Mouse (Mus musculus): Measurements from ENCODE around the gene Prox2. TPM values are rescaled to one million over a fixed set of nuclear protein-coding genes. Genes with fewer than 3 reads are reported as not detected.

Gene Prox2
- 1.9 TPM for polyA plus RNA-seq (2012; fragmentation: generic; extraction: Trizol)

- H3K4me3 ChIP-seq, result peak within 1 kb of the TSS; percentile 85
- peak within 1 kb of the TSS; percentile 87 for H3K4me2 ChIP-seq (ENCODE audit: low read depth)
- TF ChIP-seq REST (IDR thresholded peaks at IDR 0.05; ENCODE audit: insufficient read depth, insufficient read length) (no peak), CEBPB (IDR thresholded peaks at IDR 0.05; ENCODE audit: insufficient read depth, poor library complexity, severe bottlenecking) (no peak), TCF3 (IDR thresholded peaks at IDR 0.05; ENCODE audit: insufficient read length, low read depth) (no peak), POLR2AphosphoS2 (IDR thresholded peaks at IDR 0.05; ENCODE audit: insufficient read length, low read depth) (peak; percentile 99), POLR2A (IDR thresholded peaks at IDR 0.05; ENCODE audit: insufficient read length, low read depth) (peak; percentile 99), SRF (IDR thresholded peaks at IDR 0.05; ENCODE audit: control insufficient read depth, insufficient read length, low read depth) (peak; percentile 48)
- H3K36me3 ChIP-seq (ENCODE audit: control insufficient read depth, insufficient read depth), result peaks cover 13% of the 10 kb centered on the region
- H3K27me3 ChIP-seq (ENCODE audit: control insufficient read depth, insufficient read depth, insufficient read length), result no peaks in the 10 kb centered on the region
- H3ac ChIP-seq (ENCODE audit: control insufficient read depth, insufficient read length), result peak within 1 kb of the TSS; percentile 75
- peaks cover 50% of the 10 kb centered on the region for H3K79me2 ChIP-seq (ENCODE audit: control insufficient read depth, insufficient read depth)
Observed at GRCm38 (mm10) chr12:85110698-85111592, at the start of gene Prox2, which contains the start of gene Dlst. TSS of gene Prox2 (minus strand) at chr12:85110759. TSS of gene Dlst (plus strand) at chr12:85110833.

DNA sequence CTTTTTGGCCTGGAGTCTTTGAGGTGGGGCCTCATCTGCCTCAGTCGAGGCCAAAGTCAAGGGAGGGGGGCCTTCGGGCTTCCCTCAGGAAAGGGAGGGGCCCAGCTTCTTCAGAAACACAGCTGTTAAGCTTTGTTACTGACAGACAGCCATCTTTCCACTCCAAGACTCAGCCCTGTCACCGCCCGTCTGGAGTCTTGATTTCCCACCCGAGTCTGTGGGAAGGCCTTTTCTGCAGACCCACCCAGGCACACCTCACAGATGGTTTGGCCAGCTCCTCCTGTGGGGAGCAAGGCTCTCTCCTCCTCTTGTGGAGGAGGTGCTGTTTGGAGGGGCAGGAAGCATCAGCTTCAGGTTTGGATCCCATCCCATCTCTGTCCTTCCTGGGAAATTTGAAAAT, 49.0 kb upstream of the Prox2 start:
- H3ac ChIP-seq (ENCODE audit: control insufficient read depth, insufficient read length), result no peak overlapping the region
- H3K4me3 ChIP-seq, result no peak overlapping the region
- H3K36me3 ChIP-seq (ENCODE audit: control insufficient read depth, insufficient read depth), result no peaks in the 10 kb centered on the region
- H3K27me3 ChIP-seq (ENCODE audit: control insufficient read depth, insufficient read depth, insufficient read length), result no peaks in the 10 kb centered on the region
- TF ChIP-seq POLR2AphosphoS2 (IDR thresholded peaks at IDR 0.05; ENCODE audit: insufficient read length, low read depth), result no peak
- TF ChIP-seq TCF12 (IDR thresholded peaks at IDR 0.05; ENCODE audit: insufficient read depth, poor library complexity, severe bottlenecking), result no peak
- no peak for TF ChIP-seq MAX (IDR thresholded peaks at IDR 0.05; ENCODE audit: low read depth)
- TF ChIP-seq REST (IDR thresholded peaks at IDR 0.05; ENCODE audit: insufficient read depth, insufficient read length), result no peak
- TF ChIP-seq USF1 (IDR thresholded peaks at IDR 0.05; ENCODE audit: low read depth), result no peak
- TF ChIP-seq TCF3 (IDR thresholded peaks at IDR 0.05; ENCODE audit: insufficient read length, low read depth), result no peak
- no peak for TF ChIP-seq MYOG (IDR thresholded peaks at IDR 0.05; ENCODE audit: control insufficient read depth in 1 of 3, insufficient read depth in 1 of 3, insufficient read length in 2 of 3, low read depth in 2 of 3)
- TF ChIP-seq SRF (IDR thresholded peaks at IDR 0.05; ENCODE audit: control insufficient read depth, insufficient read length, low read depth), result no peak
- TF ChIP-seq MYOD1 (IDR thresholded peaks at IDR 0.05; ENCODE audit: control insufficient read depth in 1 of 3, insufficient read length in 2 of 3, low read depth in 2 of 3), result no peak
- no peak for TF ChIP-seq E2F4 (IDR thresholded peaks at IDR 0.05; ENCODE audit: insufficient read depth)
- TF ChIP-seq POLR2A (IDR thresholded peaks at IDR 0.05; ENCODE audit: insufficient read length, low read depth), result no peak
- no peak for TF ChIP-seq CEBPB (IDR thresholded peaks at IDR 0.05; ENCODE audit: insufficient read depth, poor library complexity, severe bottlenecking)
- no peak overlapping the region for H3K4me2 ChIP-seq (ENCODE audit: low read depth)
- no peaks in the 10 kb centered on the region for H3K79me2 ChIP-seq (ENCODE audit: control insufficient read depth, insufficient read depth)

DNA sequence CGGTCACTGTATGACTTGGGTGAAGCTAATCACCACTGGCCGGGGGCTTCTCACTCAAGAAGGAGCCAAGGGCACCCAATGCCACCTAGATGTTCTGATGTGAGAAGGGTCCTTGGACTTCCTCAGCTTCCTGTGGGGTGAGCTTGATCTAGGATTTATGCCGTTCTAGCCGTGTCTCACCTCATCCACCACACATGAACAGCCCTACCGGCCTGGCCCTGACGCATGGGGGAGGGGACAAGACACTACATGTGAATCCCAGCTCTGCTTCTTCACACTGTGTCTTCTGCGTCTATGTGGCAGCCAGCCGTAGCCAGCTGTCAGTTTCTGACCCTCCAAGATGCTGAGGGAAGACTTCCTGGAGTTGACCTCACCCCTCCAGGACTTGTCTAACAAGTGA, 48.2 kb upstream of the Prox2 start:
- no peak overlapping the region for H3K4me3 ChIP-seq
- no peaks in the 10 kb centered on the region for H3K79me2 ChIP-seq (ENCODE audit: control insufficient read depth, insufficient read depth)
- no peaks in the 10 kb centered on the region for H3K27me3 ChIP-seq (ENCODE audit: control insufficient read depth, insufficient read depth, insufficient read length)
- no peak overlapping the region for H3ac ChIP-seq (ENCODE audit: control insufficient read depth, insufficient read length)
- H3K4me2 ChIP-seq (ENCODE audit: low read depth), result no peak overlapping the region
- TF ChIP-seq SRF (IDR thresholded peaks at IDR 0.05; ENCODE audit: control insufficient read depth, insufficient read length, low read depth) (no peak), USF1 (IDR thresholded peaks at IDR 0.05; ENCODE audit: low read depth) (no peak), POLR2A (IDR thresholded peaks at IDR 0.05; ENCODE audit: insufficient read length, low read depth) (no peak), REST (IDR thresholded peaks at IDR 0.05; ENCODE audit: insufficient read depth, insufficient read length) (no peak)
- H3K36me3 ChIP-seq (ENCODE audit: control insufficient read depth, insufficient read depth), result no peaks in the 10 kb centered on the region

DNA sequence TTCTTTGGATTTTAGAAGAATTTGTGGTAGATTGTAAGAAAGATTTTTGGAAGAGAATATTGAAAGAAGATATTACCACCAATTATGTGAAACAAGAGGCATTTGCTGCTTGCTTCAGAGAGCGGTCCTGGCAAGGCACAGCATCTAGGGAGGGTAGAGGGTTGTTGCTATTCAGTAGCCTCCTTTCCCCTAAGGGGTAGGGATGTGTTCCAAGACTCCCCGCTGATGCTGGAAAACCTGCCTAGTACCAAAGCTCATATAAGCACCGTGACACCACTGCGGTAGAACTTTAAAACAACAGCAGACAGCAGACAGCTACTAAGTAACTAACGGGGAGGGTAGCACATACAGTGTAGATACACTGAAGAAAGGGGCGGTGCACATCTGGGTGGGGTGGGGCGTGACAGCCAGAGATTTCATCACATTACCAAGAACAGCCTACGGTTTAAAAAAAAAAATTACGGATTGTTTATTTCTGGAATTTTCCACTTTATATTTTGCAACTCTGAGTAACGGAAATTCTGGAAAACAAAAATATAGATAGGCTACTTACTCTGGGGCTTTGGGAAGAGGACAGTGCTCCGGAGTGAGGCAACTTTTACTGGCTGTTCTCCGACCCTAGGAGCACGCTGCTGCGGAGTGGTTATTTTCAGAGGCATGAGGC, 47.4 kb upstream of the Prox2 start:
- no peak overlapping the region for H3K4me2 ChIP-seq (ENCODE audit: low read depth)
- H3K36me3 ChIP-seq (ENCODE audit: control insufficient read depth, insufficient read depth), result no peaks in the 10 kb centered on the region
- H3ac ChIP-seq (ENCODE audit: control insufficient read depth, insufficient read length), result no peak overlapping the region
- TF ChIP-seq USF1 (IDR thresholded peaks at IDR 0.05; ENCODE audit: low read depth), result no peak
- TF ChIP-seq POLR2AphosphoS2 (IDR thresholded peaks at IDR 0.05; ENCODE audit: insufficient read length, low read depth), result no peak
- no peak for TF ChIP-seq E2F4 (IDR thresholded peaks at IDR 0.05; ENCODE audit: insufficient read depth)
- no peak for TF ChIP-seq CEBPB (IDR thresholded peaks at IDR 0.05; ENCODE audit: insufficient read depth, poor library complexity, severe bottlenecking)
- no peaks in the 10 kb centered on the region for H3K27me3 ChIP-seq (ENCODE audit: control insufficient read depth, insufficient read depth, insufficient read length)
- no peak overlapping the region for H3K4me3 ChIP-seq
- no peaks in the 10 kb centered on the region for H3K79me2 ChIP-seq (ENCODE audit: control insufficient read depth, insufficient read depth)

- Histone ChIP-seq H3K79me2 (ENCODE audit: control insufficient read depth, insufficient read depth) (no peaks in the 10 kb centered on the region), H3K27me3 (ENCODE audit: control insufficient read depth, insufficient read depth, insufficient read length) (no peaks in the 10 kb centered on the region)
Observed at GRCm38 (mm10) chr12:85156324-85156723, 45.8 kb upstream of the Prox2 start.

More at GRCm38 (mm10) chr12:85156324-85156723, 45.8 kb upstream of the Prox2 start:
- Histone ChIP-seq H3K4me2 (ENCODE audit: low read depth) (peak overlapping the region; percentile 48), H3K36me3 (ENCODE audit: control insufficient read depth, insufficient read depth) (no peaks in the 10 kb centered on the region), H3K4me3 (no peak overlapping the region), H3ac (ENCODE audit: control insufficient read depth, insufficient read length) (no peak overlapping the region)
- no peak for TF ChIP-seq CEBPB (IDR thresholded peaks at IDR 0.05; ENCODE audit: insufficient read depth, poor library complexity, severe bottlenecking)
- TF ChIP-seq MYOD1 (IDR thresholded peaks at IDR 0.05; ENCODE audit: control insufficient read depth in 1 of 3, insufficient read length in 2 of 3, low read depth in 2 of 3), result no peak
- no peak for TF ChIP-seq TCF3 (IDR thresholded peaks at IDR 0.05; ENCODE audit: insufficient read length, low read depth)
- TF ChIP-seq MAX (IDR thresholded peaks at IDR 0.05; ENCODE audit: low read depth), result no peak
- TF ChIP-seq TCF12 (IDR thresholded peaks at IDR 0.05; ENCODE audit: insufficient read depth, poor library complexity, severe bottlenecking), result no peak
- no peak for TF ChIP-seq POLR2A (IDR thresholded peaks at IDR 0.05; ENCODE audit: insufficient read length, low read depth)
- no peak for TF ChIP-seq USF1 (IDR thresholded peaks at IDR 0.05; ENCODE audit: low read depth)
- no peak for TF ChIP-seq SRF (IDR thresholded peaks at IDR 0.05; ENCODE audit: control insufficient read depth, insufficient read length, low read depth)
- TF ChIP-seq POLR2AphosphoS2 (IDR thresholded peaks at IDR 0.05; ENCODE audit: insufficient read length, low read depth), result no peak
- TF ChIP-seq E2F4 (IDR thresholded peaks at IDR 0.05; ENCODE audit: insufficient read depth), result no peak
- no peak for TF ChIP-seq MYOG (IDR thresholded peaks at IDR 0.05; ENCODE audit: control insufficient read depth in 1 of 3, insufficient read depth in 1 of 3, insufficient read length in 2 of 3, low read depth in 2 of 3)
- TF ChIP-seq REST (IDR thresholded peaks at IDR 0.05; ENCODE audit: insufficient read depth, insufficient read length), result no peak

Measured in myocyte (in vitro differentiated cells).